Mouse (Mus musculus) spleen, adult 2 months (tissue): ENCODE data around the gene Hist1h2bm.

Source experiments
- CTCF ChIP-seq: fragments of 200-500 bp; IDR thresholded peaks from 2 replicates; pipeline ENCODE4 v1.5.1; 2011; ENCODE audit warnings: mild to moderate bottlenecking, inconsistent platforms; ENCODE audit not compliant: insufficient read depth, insufficient read length, insufficient replicate concordance; ENCODE audit errors: extremely low read depth
- POLR2A ChIP-seq: fragments of 200-500 bp; IDR thresholded peaks from 2 replicates; pipeline ENCODE4 v1.6.1; 2011; ENCODE audit warnings: low read depth, low read length, inconsistent platforms

DNA sequence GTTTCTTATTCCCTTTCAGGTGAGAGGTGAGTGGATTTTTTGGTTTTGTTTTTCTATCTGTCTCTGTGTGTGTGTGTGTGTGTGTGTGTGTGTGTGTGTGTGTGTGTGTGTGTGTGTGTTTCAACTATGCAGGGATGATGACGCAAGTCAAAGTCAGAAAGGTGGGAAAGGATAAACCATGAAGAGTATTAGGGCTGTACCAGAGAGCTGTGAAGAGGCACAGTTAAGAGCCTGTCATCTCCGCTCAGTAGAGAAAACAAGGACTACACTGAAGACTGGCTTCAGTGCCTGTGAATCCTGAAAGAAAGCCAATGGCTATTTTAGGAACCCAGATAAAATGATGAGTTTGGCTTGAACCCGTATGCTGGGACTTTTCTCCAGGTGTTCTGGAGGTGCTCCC, 30.0 kb downstream of the Hist1h2bm start:
- TF ChIP-seq CTCF (no peak), POLR2A (no peak)
